23 mouse cellular contexts compared by ENCODE assay signal in genomic region chr5:110103901-110104615, GRCm38 (mm10). TPM values are rescaled to one million over a fixed set of nuclear protein-coding genes. Genes with fewer than 3 reads are reported as not detected.
DNase-seq lines count a peak whose midpoint lies in the region.
"Had no signal": no experiment of that assay in that cellular context is flagged by ENCODE, and none has a peak within 500 bp of the region (broad histone marks: within the 10 kb centered on the region; RNA-seq: fewer than 3 reads in every experiment).

No protein-coding gene starts in this region.

- H3K4me3 ChIP-seq in hindbrain, embryonic 10.5 days = no peak overlapping the region
- H3K4me3 ChIP-seq: heart, embryonic 12.5 days; layer of hippocampus, adult 2 months; limb, embryonic 13.5 days; liver, embryonic 12.5 days; midbrain, embryonic 13.5 days; stomach, embryonic 15.5 days had no signal

- intact Hi-C loops in left cerebral cortex, postnatal 10 days (cut with DNase I) = no loop called here
- intact Hi-C loops in left cerebral cortex, postnatal 14 days (cut with DNase I) = loop anchor here (10.0 kb wide), 1 partner anchor 1439 kb away; the partner anchor contains the start of genes Dgkq and Idua

- DNase-seq in cerebellum, adult 11-12 months = peak; percentile 58
- no peak for DNase-seq in cerebellum, postnatal 36 days
- DNase-seq in left cerebral cortex, postnatal 10 days (ENCODE audit: extremely low spot score in 1 of 2, low spot score in 2 of 2) = peak; percentile 4 to 39
- no peak for DNase-seq in left cerebral cortex, postnatal 14 days (ENCODE audit: low spot score in 2 of 2)
- peak; percentile 13 for DNase-seq in 3134 (ENCODE audit: extremely low read depth, insufficient read length, low spot score)
- DNase-seq in ZHBTc4 (ENCODE audit: low read depth, low spot score) = peak; percentile 50
- no peak for DNase-seq in spleen, adult 12 weeks (ENCODE audit: low spot score)
- no peak for DNase-seq in hindbrain, embryonic 10.5 days (ENCODE audit: low spot score)
- DNase-seq: adrenal gland, postnatal 14 days; heart, postnatal 10 days; kidney, adult 9 months; kidney, postnatal 14 days; lung, adult 18-20 months; lung, postnatal 10 days; thymus, adult 18-20 months had no signal

- peaks cover 20% of the 10 kb centered on the region for H3K27me3 ChIP-seq in hindbrain, embryonic 10.5 days (ENCODE audit: insufficient read depth, poor library complexity, severe bottlenecking)
- H3K27me3 ChIP-seq: stomach, embryonic 15.5 days had no signal

- 96% methylated on average over 27 of the region's 27 CpGs for WGBS in hindbrain, embryonic 10.5 days

- H3K27ac ChIP-seq in hindbrain, embryonic 10.5 days = no peak overlapping the region
- H3K27ac ChIP-seq: hindbrain, postnatal 0 days; layer of hippocampus, adult 2 months; limb, embryonic 13.5 days; liver, embryonic 12.5 days; midbrain, embryonic 13.5 days; stomach, embryonic 15.5 days had no signal

- H3K9me3 ChIP-seq in hindbrain, embryonic 10.5 days = peaks cover 2% of the 10 kb centered on the region; the same call in 1 of the 2 replicates
- H3K9me3 ChIP-seq: liver, embryonic 12.5 days; midbrain, embryonic 13.5 days; stomach, embryonic 15.5 days had no signal

- peaks cover 52% of the 10 kb centered on the region for H3K36me3 ChIP-seq in hindbrain, embryonic 10.5 days

- peaks cover 51% of the 10 kb centered on the region for H3K4me1 ChIP-seq in hindbrain, embryonic 10.5 days (replicated peaks)

RNA-seq across cellular contexts. Expression of gene Gtpbp6, which starts 3.9 kb away (rescaled TPM):
- 10 to 100 TPM; 95.4 to 100.0 TPM for total RNA-seq in left cerebral cortex, postnatal 10 days (2021)
- total RNA-seq in left cerebral cortex, postnatal 14 days (2021) = 10 to 100 TPM; 84.2 to 85.4 TPM
- 37.3 and 37.7 TPM in 2 replicates for polyA plus RNA-seq in hindbrain, embryonic 10.5 days (2016; fragmentation: Nextera tagmentation; extraction: Ambion mirVana)

RNA-seq across cellular contexts. Expression of gene Plcxd1, which starts 4.3 kb away (rescaled TPM):
- 1 to 10 TPM; 5.4 to 7.3 TPM for total RNA-seq in left cerebral cortex, postnatal 10 days (2021)
- 1 to 10 TPM; 8.6 to 8.7 TPM for total RNA-seq in left cerebral cortex, postnatal 14 days (2021)
- 1.3 and 1.6 TPM in 2 replicates for polyA plus RNA-seq in hindbrain, embryonic 10.5 days (2016; fragmentation: Nextera tagmentation; extraction: Ambion mirVana)
- total RNA-seq: adrenal gland, postnatal 14 days; gastrocnemius, adult 8-10 months; heart, postnatal 10 days had no signal

RNA-seq across cellular contexts. Expression of gene Zfp605, which starts 5.8 kb away (rescaled TPM):
- total RNA-seq in left cerebral cortex, postnatal 10 days (2021) = 10 to 100 TPM; 17.0 to 17.1 TPM
- total RNA-seq in left cerebral cortex, postnatal 14 days (2021) = 10 to 100 TPM; 15.7 to 17.3 TPM
- 5.8 and 6.1 TPM in 2 replicates for polyA plus RNA-seq in hindbrain, embryonic 10.5 days (2016; fragmentation: Nextera tagmentation; extraction: Ambion mirVana)

RNA-seq across cellular contexts. Expression of gene Gm35315, which starts 9.8 kb away (rescaled TPM):
- total RNA-seq in left cerebral cortex, postnatal 10 days (2021) = 1 to 10 TPM in 1 of 2 experiments, under 1 TPM in 1; 0.84 to 1.1 TPM
- under 1 TPM; 0.42 to 0.53 TPM for total RNA-seq in left cerebral cortex, postnatal 14 days (2021)
- 1.2 and 1.4 TPM in 2 replicates for polyA plus RNA-seq in hindbrain, embryonic 10.5 days (2016; fragmentation: Nextera tagmentation; extraction: Ambion mirVana)

RNA-seq across cellular contexts. Expression of gene Chfr, which starts 31.6 kb away (rescaled TPM):
- total RNA-seq in left cerebral cortex, postnatal 10 days (2021) = 10 to 100 TPM; 75.6 to 76.2 TPM
- 10 to 100 TPM; 59.7 to 69.1 TPM for total RNA-seq in left cerebral cortex, postnatal 14 days (2021)
- 59.0 and 63.8 TPM in 2 replicates for polyA plus RNA-seq in hindbrain, embryonic 10.5 days (2016; fragmentation: Nextera tagmentation; extraction: Ambion mirVana)

Comparison
In these comparisons a context has a peak if more than half of its experiments do, and no peak if none do; other contexts are left out.
1. DNase-seq: peak in cerebellum, adult 11-12 months (single experiment), left cerebral cortex, postnatal 10 days (2 of 2), 3134 (single experiment) and ZHBTc4 (single experiment); none in cerebellum, postnatal 36 days (0 of 2), left cerebral cortex, postnatal 14 days (0 of 2), spleen, adult 12 weeks (single experiment) and hindbrain, embryonic 10.5 days (single experiment).